Mouse (Mus musculus): ENCODE results near the gene Cdk14. TPM values are rescaled to one million over a fixed set of nuclear protein-coding genes. Genes with fewer than 3 reads are reported as not detected.

Cdk14 gene
- polyA plus RNA-seq, 1 experiment, result 83.4 TPM

DNA sequence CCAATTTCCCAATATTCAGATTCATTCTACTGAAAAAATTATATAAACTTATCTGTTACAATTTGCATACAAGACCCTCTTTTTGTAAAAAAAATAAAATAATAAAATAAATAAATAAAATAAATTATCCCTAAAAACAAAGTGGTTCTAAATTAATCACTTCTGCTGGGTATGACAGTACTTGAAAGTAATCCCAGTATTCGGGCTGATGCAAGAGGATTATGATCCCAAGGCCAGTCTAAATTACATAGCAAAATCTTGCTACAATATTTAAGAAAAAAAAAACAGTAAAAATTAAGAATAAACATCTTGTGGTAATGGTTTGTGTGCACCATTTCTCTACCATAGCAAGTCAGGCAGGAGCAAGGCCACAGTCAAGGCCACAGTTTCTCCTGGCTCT lies 244.5 kb downstream of the Cdk14 start:
- WGBS, result 75% methylated on average over 1 of the region's 1 CpGs
- Histone ChIP-seq H3K4me1 (ENCODE audit: control insufficient read depth, insufficient read depth, low read length) (no peaks in the 10 kb centered on the region), H3K27ac (ENCODE audit: insufficient read depth, low read depth, low read length) (no peak overlapping the region), H3K4me3 (ENCODE audit: insufficient read depth, low read depth, low read length) (no peak overlapping the region)
- no peak for TF ChIP-seq CTCF (IDR thresholded peaks at IDR 0.05; ENCODE audit: insufficient read depth, low read depth, low read length)

DNA sequence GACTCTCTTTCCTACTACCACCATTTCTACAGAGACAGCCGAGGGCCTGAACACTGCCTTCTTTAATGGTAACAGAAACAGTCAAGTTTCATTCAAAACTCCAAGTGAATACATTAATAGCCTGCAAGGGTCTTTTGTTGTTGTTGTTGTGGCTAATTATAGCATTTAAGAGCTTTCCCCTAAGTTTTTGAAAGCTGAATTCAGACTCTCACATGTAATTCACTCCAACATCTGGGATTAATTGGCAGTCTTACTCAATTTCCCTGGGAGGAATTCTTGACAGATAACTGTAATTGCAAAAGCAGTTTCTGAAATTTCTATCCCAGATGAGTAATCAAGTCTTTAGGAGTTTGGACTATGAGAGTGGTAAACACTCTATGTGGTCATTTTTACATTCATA lies 245.0 kb downstream of the Cdk14 start:
- no peak overlapping the region for H3K4me3 ChIP-seq (ENCODE audit: insufficient read depth, low read depth, low read length)
- 51% methylated on average over 1 of the region's 1 CpGs for WGBS
- H3K27ac ChIP-seq (ENCODE audit: insufficient read depth, low read depth, low read length), result no peak overlapping the region
- TF ChIP-seq POLR2A (IDR thresholded peaks at IDR 0.05; ENCODE audit: insufficient read depth, low read depth, low read length) (no peak), CTCF (IDR thresholded peaks at IDR 0.05; ENCODE audit: insufficient read depth, low read depth, low read length) (no peak)
- no peaks in the 10 kb centered on the region for H3K4me1 ChIP-seq (ENCODE audit: control insufficient read depth, insufficient read depth, low read length)

DNA sequence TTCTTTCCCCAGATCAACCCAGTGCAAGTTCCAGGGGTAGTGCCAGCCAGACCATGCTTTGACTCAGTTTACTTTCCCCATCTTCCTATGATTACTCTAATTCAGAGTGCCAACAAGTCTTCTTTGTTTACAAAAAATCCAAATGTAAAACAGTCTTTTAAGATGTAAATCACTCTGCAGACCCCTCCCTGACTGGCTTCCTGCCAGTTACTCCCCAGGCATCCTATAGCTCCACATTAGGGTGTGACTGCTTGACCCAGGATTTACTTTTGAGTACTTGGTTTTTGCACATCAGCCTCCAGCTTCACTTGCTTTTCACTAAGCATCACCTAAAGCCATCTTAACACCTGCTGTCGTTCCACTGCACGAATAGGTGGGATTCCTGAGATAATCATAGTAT lies 254.0 kb downstream of the Cdk14 start:
- Histone ChIP-seq H3K4me1 (ENCODE audit: control insufficient read depth, insufficient read depth, low read length) (no peaks in the 10 kb centered on the region), H3K27ac (ENCODE audit: insufficient read depth, low read depth, low read length) (no peak overlapping the region), H3K4me3 (ENCODE audit: insufficient read depth, low read depth, low read length) (no peak overlapping the region)
- 60% methylated on average over 2 of the region's 2 CpGs for WGBS
- TF ChIP-seq CTCF (IDR thresholded peaks at IDR 0.05; ENCODE audit: insufficient read depth, low read depth, low read length) (no peak), POLR2A (IDR thresholded peaks at IDR 0.05; ENCODE audit: insufficient read depth, low read depth, low read length) (no peak)

DNA sequence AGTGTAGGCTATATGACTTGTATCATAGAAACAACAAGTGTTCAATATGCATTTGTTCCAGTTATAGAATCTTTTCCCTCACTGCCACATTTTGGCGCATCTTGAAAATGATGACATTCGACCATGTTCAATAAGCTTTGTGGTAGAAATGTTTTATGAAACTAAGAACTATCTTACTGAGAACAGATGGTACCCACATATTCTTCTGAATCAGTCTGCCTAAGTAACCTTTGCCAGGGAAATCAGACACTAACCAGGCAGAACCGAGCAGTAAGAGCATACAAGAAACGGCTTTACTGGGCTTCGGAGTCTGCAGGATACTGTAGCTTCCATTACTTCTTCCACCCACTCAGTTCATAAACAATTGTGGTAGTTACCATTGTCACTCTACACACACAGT lies 255.8 kb downstream of the Cdk14 start:
- no peak overlapping the region for H3K27ac ChIP-seq (ENCODE audit: insufficient read depth, low read depth, low read length)
- H3K4me3 ChIP-seq (ENCODE audit: insufficient read depth, low read depth, low read length), result no peak overlapping the region
- H3K4me1 ChIP-seq (ENCODE audit: control insufficient read depth, insufficient read depth, low read length), result no peaks in the 10 kb centered on the region
- 94% methylated on average over 5 of the region's 5 CpGs for WGBS
- TF ChIP-seq CTCF (IDR thresholded peaks at IDR 0.05; ENCODE audit: insufficient read depth, low read depth, low read length) (no peak), POLR2A (IDR thresholded peaks at IDR 0.05; ENCODE audit: insufficient read depth, low read depth, low read length) (no peak)

DNA sequence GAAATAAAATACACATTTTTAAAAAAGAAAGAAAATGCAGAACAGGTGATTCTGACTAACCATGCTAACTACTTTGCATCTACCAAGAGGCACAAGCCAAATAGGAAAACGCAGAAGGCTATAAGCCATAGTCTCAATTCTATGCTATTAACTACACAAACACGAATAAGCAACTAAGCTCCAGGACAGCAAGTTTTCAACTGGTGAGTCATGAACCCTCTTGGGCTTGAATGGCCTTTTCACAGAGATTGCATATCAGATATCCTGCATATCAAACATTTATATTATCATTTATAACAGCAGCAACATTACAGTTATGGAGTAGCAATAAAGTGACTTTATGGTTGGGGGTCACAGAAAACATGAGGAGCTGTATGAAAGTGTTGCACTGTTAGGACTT lies 256.3 kb downstream of the Cdk14 start:
- H3K4me1 ChIP-seq (ENCODE audit: control insufficient read depth, insufficient read depth, low read length), result no peaks in the 10 kb centered on the region
- 57% methylated on average over 2 of the region's 2 CpGs for WGBS
- TF ChIP-seq POLR2A (IDR thresholded peaks at IDR 0.05; ENCODE audit: insufficient read depth, low read depth, low read length) (no peak), CTCF (IDR thresholded peaks at IDR 0.05; ENCODE audit: insufficient read depth, low read depth, low read length) (no peak)
- H3K4me3 ChIP-seq (ENCODE audit: insufficient read depth, low read depth, low read length), result no peak overlapping the region
- no peak overlapping the region for H3K27ac ChIP-seq (ENCODE audit: insufficient read depth, low read depth, low read length)

DNA sequence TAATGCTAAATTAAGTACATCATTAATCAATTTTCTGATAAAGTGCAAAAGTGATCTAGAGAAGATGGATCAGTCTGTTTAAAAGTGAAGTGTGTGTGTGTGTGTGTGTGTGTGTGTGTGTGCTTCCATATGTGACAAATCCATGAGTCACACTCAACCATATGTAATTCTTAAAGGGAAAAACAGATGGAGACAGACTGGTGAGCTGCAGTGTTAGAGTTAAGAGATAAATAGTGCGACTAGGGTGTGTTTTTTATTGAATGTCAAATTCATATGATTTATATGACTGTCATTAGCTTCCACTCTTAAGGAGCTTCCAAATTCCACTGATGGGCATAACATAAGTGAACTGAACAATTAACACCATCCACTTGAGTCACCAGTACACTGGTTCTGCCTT lies 260.6 kb downstream of the Cdk14 start:
- no peak overlapping the region for H3K4me3 ChIP-seq (ENCODE audit: insufficient read depth, low read depth, low read length)
- H3K27ac ChIP-seq (ENCODE audit: insufficient read depth, low read depth, low read length), result no peak overlapping the region
- 81% methylated on average over 1 of the region's 1 CpGs for WGBS
- H3K4me1 ChIP-seq (ENCODE audit: control insufficient read depth, insufficient read depth, low read length), result no peaks in the 10 kb centered on the region
- no peak for TF ChIP-seq CTCF (IDR thresholded peaks at IDR 0.05; ENCODE audit: insufficient read depth, low read depth, low read length)

DNA sequence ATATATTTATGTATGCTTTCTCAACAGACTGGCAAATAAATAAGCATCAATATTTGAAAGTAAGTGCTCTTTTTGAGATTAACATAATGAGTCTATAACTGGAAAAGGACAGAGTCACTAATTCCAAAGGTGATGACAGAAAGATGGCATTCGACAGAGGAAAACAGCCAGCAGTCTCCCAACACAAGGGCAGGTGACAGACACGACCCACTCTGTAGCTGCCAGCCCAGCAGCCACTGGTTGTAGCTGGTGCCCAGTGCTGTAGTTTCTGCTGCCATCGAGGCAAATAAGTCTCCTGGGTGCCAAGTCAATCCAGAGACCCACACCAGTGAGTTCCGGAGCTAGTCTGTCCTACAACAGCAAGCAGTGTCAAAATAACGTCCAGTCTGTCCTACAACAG lies 280.3 kb downstream of the Cdk14 start:
- 69% methylated on average over 5 of the region's 5 CpGs for WGBS
- TF ChIP-seq POLR2A (IDR thresholded peaks at IDR 0.05; ENCODE audit: insufficient read depth, low read depth, low read length) (no peak), CTCF (IDR thresholded peaks at IDR 0.05; ENCODE audit: insufficient read depth, low read depth, low read length) (no peak)
- no peak overlapping the region for H3K27ac ChIP-seq (ENCODE audit: insufficient read depth, low read depth, low read length)
- H3K4me3 ChIP-seq (ENCODE audit: insufficient read depth, low read depth, low read length), result no peak overlapping the region
- H3K4me1 ChIP-seq (ENCODE audit: control insufficient read depth, insufficient read depth, low read length), result 0 out of 2 replicates have a peak, but pooled peaks cover 3% of the 10 kb centered on the region

DNA sequence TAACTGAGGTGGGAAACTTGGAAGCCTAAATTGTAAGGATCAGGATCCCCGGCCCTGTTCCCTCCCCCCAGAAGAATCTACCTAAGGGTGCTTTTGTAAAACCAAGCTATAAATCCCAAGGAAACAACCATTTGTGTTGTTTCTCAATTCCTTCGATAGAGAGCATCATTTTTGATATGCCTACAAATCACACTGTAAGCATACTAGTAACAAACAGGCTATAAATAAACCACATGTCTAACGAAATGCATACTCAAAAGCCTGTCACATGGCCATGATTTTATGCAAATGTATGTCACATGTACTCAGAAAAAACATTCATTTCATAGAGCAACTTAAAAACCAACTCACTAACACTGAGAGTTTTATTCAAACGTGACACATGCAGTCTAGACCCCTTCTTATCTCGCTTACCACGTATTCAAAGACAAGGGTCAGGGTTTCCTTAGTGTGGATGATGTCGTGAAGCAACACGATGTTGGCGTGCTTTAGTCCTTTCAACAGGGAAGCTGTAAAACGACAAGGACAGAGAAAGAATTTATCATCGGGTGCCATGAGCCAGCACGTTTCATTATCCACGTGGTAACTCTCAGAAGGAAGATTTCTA lies 285.1 kb downstream of the Cdk14 start:
- TF ChIP-seq POLR2A (IDR thresholded peaks at IDR 0.05; ENCODE audit: insufficient read depth, low read depth, low read length), result no peak
- no peak for TF ChIP-seq CTCF (IDR thresholded peaks at IDR 0.05; ENCODE audit: insufficient read depth, low read depth, low read length)
- Histone ChIP-seq H3K27ac (ENCODE audit: insufficient read depth, low read depth, low read length) (peak overlapping the region; percentile 86), H3K4me1 (ENCODE audit: control insufficient read depth, insufficient read depth, low read length) (0 out of 2 replicates have a peak, but pooled peaks cover 2% of the 10 kb centered on the region), H3K4me3 (ENCODE audit: insufficient read depth, low read depth, low read length) (no peak overlapping the region)
- WGBS, result 39% methylated on average over 13 of the region's 13 CpGs

DNA sequence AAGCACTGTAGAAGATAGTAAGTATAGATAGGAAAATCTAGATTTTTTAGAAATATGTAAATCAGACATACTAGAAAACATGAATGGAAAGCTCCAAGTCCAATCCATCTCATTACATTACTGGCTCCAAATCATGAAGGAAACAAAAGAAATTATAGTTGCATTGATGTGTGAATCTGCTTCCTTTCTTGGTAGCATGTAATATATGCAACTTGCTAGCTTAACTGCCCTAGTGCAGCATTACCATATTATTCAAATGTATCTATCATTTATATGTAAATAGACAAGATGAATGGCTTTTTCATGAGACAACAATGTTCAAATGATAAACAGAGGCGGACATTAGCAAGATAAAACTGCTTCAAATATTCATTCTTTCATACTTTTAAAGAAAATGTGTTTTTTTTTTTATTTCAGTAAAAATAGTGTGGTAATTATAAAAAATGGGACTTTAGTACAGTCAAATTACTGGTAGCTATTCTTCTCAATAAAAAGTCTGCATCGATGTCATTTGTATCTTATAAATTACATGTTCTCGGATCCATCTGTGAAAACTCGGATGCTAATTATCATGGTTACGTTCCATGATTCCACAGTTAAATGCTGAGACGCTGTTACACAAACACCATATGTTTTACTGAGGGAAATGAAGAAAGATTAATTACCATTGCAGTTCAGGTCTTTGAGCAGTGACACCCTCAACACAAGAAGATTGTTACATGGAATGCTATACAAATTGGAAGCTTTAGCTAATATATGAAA lies 285.8 kb downstream of the Cdk14 start:
- no peak overlapping the region for H3K4me3 ChIP-seq (ENCODE audit: insufficient read depth, low read depth, low read length)
- no peaks in the 10 kb centered on the region for H3K4me1 ChIP-seq (ENCODE audit: control insufficient read depth, insufficient read depth, low read length)
- TF ChIP-seq POLR2A (IDR thresholded peaks at IDR 0.05; ENCODE audit: insufficient read depth, low read depth, low read length) (no peak), CTCF (IDR thresholded peaks at IDR 0.05; ENCODE audit: insufficient read depth, low read depth, low read length) (no peak)
- H3K27ac ChIP-seq (ENCODE audit: insufficient read depth, low read depth, low read length), result 0 out of 2 replicates have a peak overlapping the region, but pooled peaks have one; percentile 57
- 26% methylated on average over 6 of the region's 6 CpGs for WGBS

Measured in olfactory bulb, adult 2 months (tissue).